Mouse (Mus musculus) T-helper 1 cell (primary cell): ENCODE results near the gene Rtbdn.

ENCODE experiments used
- in situ Hi-C: fragments of 300-600 bp; cut with MboI, MseI; formaldehyde crosslinking; loops from one replicate; pipeline ENCODE4 v1.15.1; 2025; ENCODE audit warnings: high pct_unique_total_duplicates

Gene Rtbdn

GRCm38 (mm10) chr8:84997649-84998295 is 51.0 kb downstream of the Rtbdn start:
- in situ Hi-C loops, result no loop called here
